Mouse (Mus musculus): Measurements from ENCODE around the gene Dph7. TPM values are rescaled to one million over a fixed set of nuclear protein-coding genes. Genes with fewer than 3 reads are reported as not detected.

The Dph7 gene
- total and polyA plus RNA-seq, 2 experiments from 2014 or later = 11.7 to 24.8 TPM

DNA sequence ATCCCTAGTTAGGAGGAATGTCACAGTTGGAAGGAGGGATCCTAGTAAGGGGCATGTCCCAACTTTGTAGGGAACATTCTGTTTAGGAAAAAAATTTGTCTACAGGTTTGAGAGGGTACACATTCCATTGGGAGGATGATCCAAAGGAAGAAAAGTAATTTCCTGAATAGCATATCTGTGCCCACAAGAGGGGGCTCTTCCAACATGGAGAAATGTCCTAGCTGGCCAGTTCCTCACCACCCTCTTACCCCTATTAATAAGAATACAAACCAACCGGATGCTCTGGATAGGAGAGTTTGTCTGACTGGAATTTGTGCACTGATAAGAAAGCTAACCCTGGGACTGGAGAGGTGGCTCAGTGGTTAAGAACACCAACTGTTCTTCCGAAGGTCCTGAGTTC is 38.6 kb upstream of the Dph7 start:
- H3K4me2 ChIP-seq (ENCODE audit: low read depth, low read length) = no peak overlapping the region
- H3K36me3 ChIP-seq (replicated peaks; ENCODE audit: control insufficient read depth, insufficient read depth, low read length) = no peaks in the 10 kb centered on the region
- TF ChIP-seq EP300 (IDR thresholded peaks at IDR 0.05; ENCODE audit: low read depth) (no peak), CTCF (IDR thresholded peaks at IDR 0.05; ENCODE audit: low read depth) (peak; percentile 44)
- no peak for ATAC-seq (ENCODE audit: insufficient read depth, low read depth)
- H3K4me3 ChIP-seq (ENCODE audit: low read depth, low read length) = no peak overlapping the region
- no peaks in the 10 kb centered on the region for H3K9me3 ChIP-seq (replicated peaks; ENCODE audit: control insufficient read depth, low read length)
- H3K4me1 ChIP-seq (ENCODE audit: control insufficient read depth, insufficient read depth) = no peaks in the 10 kb centered on the region
- H3K27me3 ChIP-seq (ENCODE audit: control insufficient read depth, insufficient read depth, low read length) = no peaks in the 10 kb centered on the region
- WGBS = 48% methylated on average over 2 of the region's 2 CpGs
- H3K9ac ChIP-seq (replicated peaks; ENCODE audit: low read depth, low read length) = no peak overlapping the region
- peak; percentile 25 for DNase-seq (ENCODE audit: low spot score)
- no peak overlapping the region for H3K27ac ChIP-seq (ENCODE audit: low read depth)

DNA sequence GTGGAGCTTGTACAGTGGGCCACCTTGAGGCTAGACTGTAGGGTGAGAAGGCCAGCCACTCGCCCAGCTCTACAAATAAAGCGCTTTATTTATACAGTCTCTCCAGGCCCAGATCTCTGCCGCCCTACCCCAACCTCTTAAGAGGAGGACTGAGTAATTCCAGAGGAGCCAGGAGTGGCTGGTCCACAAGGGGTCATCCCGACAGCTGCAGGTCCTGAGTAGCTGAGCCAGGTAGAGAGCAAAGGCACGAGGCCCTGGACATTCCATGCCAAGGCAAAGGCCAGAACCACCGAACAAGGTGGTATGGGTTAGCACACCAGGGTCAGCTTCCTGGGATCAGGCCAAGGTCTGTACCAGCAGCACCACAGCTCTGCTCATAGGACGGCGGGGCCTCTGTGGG is 36.9 kb upstream of the Dph7 start:
- Histone ChIP-seq H3K4me3 (ENCODE audit: low read depth, low read length) (no peak overlapping the region), H3K27ac (ENCODE audit: low read depth) (no peak overlapping the region), H3K27me3 (ENCODE audit: control insufficient read depth, insufficient read depth, low read length) (no peaks in the 10 kb centered on the region), H3K9me3 (replicated peaks; ENCODE audit: control insufficient read depth, low read length) (no peaks in the 10 kb centered on the region), H3K4me1 (ENCODE audit: control insufficient read depth, insufficient read depth) (no peaks in the 10 kb centered on the region), H3K9ac (replicated peaks; ENCODE audit: low read depth, low read length) (no peak overlapping the region), H3K36me3 (replicated peaks; ENCODE audit: control insufficient read depth, insufficient read depth, low read length) (no peaks in the 10 kb centered on the region), H3K4me2 (ENCODE audit: low read depth, low read length) (no peak overlapping the region)
- TF ChIP-seq CTCF (IDR thresholded peaks at IDR 0.05; ENCODE audit: low read depth) = no peak
- TF ChIP-seq EP300 (IDR thresholded peaks at IDR 0.05; ENCODE audit: low read depth) = no peak
- 76% methylated on average over 8 of the region's 8 CpGs for WGBS
- no peak for ATAC-seq (ENCODE audit: insufficient read depth, low read depth)
- DNase-seq (ENCODE audit: low spot score) = no peak

- Histone ChIP-seq H3K4me3 (ENCODE audit: low read depth, low read length) (no peak overlapping the region), H3K9ac (replicated peaks; ENCODE audit: low read depth, low read length) (no peak overlapping the region), H3K27ac (ENCODE audit: low read depth) (no peak overlapping the region), H3K27me3 (ENCODE audit: control insufficient read depth, insufficient read depth, low read length) (no peaks in the 10 kb centered on the region), H3K36me3 (replicated peaks; ENCODE audit: control insufficient read depth, insufficient read depth, low read length) (no peaks in the 10 kb centered on the region), H3K4me2 (ENCODE audit: low read depth, low read length) (no peak overlapping the region), H3K9me3 (replicated peaks; ENCODE audit: control insufficient read depth, low read length) (no peaks in the 10 kb centered on the region), H3K4me1 (ENCODE audit: control insufficient read depth, insufficient read depth) (no peaks in the 10 kb centered on the region)
- no peak for TF ChIP-seq CTCF (IDR thresholded peaks at IDR 0.05; ENCODE audit: low read depth)
- no peak for TF ChIP-seq EP300 (IDR thresholded peaks at IDR 0.05; ENCODE audit: low read depth)
- 81% methylated on average over 9 of the region's 9 CpGs for WGBS
- ATAC-seq (ENCODE audit: insufficient read depth, low read depth) = no peak
- no peak for DNase-seq (ENCODE audit: low spot score)
These were observed 35.7 kb upstream of the Dph7 start for GRCm38 (mm10) chr2:24926345-24926964.

GRCm38 (mm10) chr2:24926965-24927358 is 35.2 kb upstream of the Dph7 start:
- TF ChIP-seq CTCF (IDR thresholded peaks at IDR 0.05; ENCODE audit: low read depth) = no peak
- TF ChIP-seq EP300 (IDR thresholded peaks at IDR 0.05; ENCODE audit: low read depth) = no peak
- WGBS = 59% methylated on average over 7 of the region's 7 CpGs
- Histone ChIP-seq H3K4me1 (ENCODE audit: control insufficient read depth, insufficient read depth) (no peaks in the 10 kb centered on the region), H3K4me2 (ENCODE audit: low read depth, low read length) (no peak overlapping the region), H3K9me3 (replicated peaks; ENCODE audit: control insufficient read depth, low read length) (no peaks in the 10 kb centered on the region), H3K27ac (ENCODE audit: low read depth) (no peak overlapping the region), H3K4me3 (ENCODE audit: low read depth, low read length) (no peak overlapping the region), H3K36me3 (replicated peaks; ENCODE audit: control insufficient read depth, insufficient read depth, low read length) (no peaks in the 10 kb centered on the region), H3K27me3 (ENCODE audit: control insufficient read depth, insufficient read depth, low read length) (no peaks in the 10 kb centered on the region), H3K9ac (replicated peaks; ENCODE audit: low read depth, low read length) (no peak overlapping the region)
- no peak for ATAC-seq (ENCODE audit: insufficient read depth, low read depth)
- DNase-seq (ENCODE audit: low spot score) = no peak

GRCm38 (mm10) chr2:24927810-24928479 is 34.3 kb upstream of the Dph7 start:
- H3K27ac ChIP-seq (ENCODE audit: low read depth) = peak overlapping the region; percentile 3; the same call in 1 of the 2 replicates
- TF ChIP-seq EP300 (IDR thresholded peaks at IDR 0.05; ENCODE audit: low read depth) (no peak), CTCF (IDR thresholded peaks at IDR 0.05; ENCODE audit: low read depth) (no peak)
- no peak overlapping the region for H3K4me2 ChIP-seq (ENCODE audit: low read depth, low read length)
- WGBS = 62% methylated on average over 4 of the region's 4 CpGs
- H3K4me1 ChIP-seq (ENCODE audit: control insufficient read depth, insufficient read depth) = no peaks in the 10 kb centered on the region
- no peak overlapping the region for H3K9ac ChIP-seq (replicated peaks; ENCODE audit: low read depth, low read length)
- no peak overlapping the region for H3K4me3 ChIP-seq (ENCODE audit: low read depth, low read length)
- H3K9me3 ChIP-seq (replicated peaks; ENCODE audit: control insufficient read depth, low read length) = no peaks in the 10 kb centered on the region
- no peaks in the 10 kb centered on the region for H3K27me3 ChIP-seq (ENCODE audit: control insufficient read depth, insufficient read depth, low read length)
- DNase-seq (ENCODE audit: low spot score) (no peak), ATAC-seq (ENCODE audit: insufficient read depth, low read depth) (no peak)
- no peaks in the 10 kb centered on the region for H3K36me3 ChIP-seq (replicated peaks; ENCODE audit: control insufficient read depth, insufficient read depth, low read length)
